Mouse (Mus musculus): ENCODE measurements around the gene Krt34.

GRCm38 (mm10) chr11:100088378-100089025 lies 47.1 kb upstream of the Krt34 start:
- TF ChIP-seq POLR2A (IDR thresholded peaks at IDR 0.05; ENCODE audit: insufficient read depth, low read depth, low read length), result no peak
- no peak for TF ChIP-seq CTCF (IDR thresholded peaks at IDR 0.05)
